Mouse (Mus musculus): ENCODE results near the gene Unc119b. TPM values are rescaled to one million over a fixed set of nuclear protein-coding genes. Genes with fewer than 3 reads are reported as not detected.
A peak's percentile ranks its signal among the peaks of the same experiment; 100 is the strongest.
"Not testable (repeated sequence)": the region's sequence is repeated elsewhere in the genome, so short reads cannot be mapped to it uniquely, and the experiment has no call there.

Gene Unc119b
- polyA plus RNA-seq, 1 experiment from 2014 or later: 35.1 TPM

- Histone ChIP-seq H3K9ac (peak overlapping the region; percentile 18), H3K27ac (no peak overlapping the region), H3K36me3 (replicated peaks) (no peaks in the 10 kb centered on the region), H3K27me3 (replicated peaks) (no peaks in the 10 kb centered on the region), H3K4me3 (peak overlapping the region; percentile 97; the same call in 1 of the 2 replicates), H3K4me1 (peaks cover 51% of the 10 kb centered on the region), H3K9me3 (no peaks in the 10 kb centered on the region), H3K4me2 (peak overlapping the region; percentile 92)
- no peak for ATAC-seq (replicated peaks)
- WGBS: 53% methylated on average over 5 of the region's 5 CpGs
Measured at GRCm38 (mm10) chr5:115155831-115156230, 21.1 kb upstream of the Unc119b start.

GRCm38 (mm10) chr5:115155156-115155631, 20.4 kb upstream of the Unc119b start:
- Histone ChIP-seq H3K27ac (no peak overlapping the region), H3K36me3 (replicated peaks) (peaks cover 4% of the 10 kb centered on the region), H3K9me3 (no peaks in the 10 kb centered on the region), H3K9ac (peak overlapping the region; percentile 26; the same call in 1 of the 2 replicates), H3K4me3 (no peak overlapping the region), H3K4me2 (peak overlapping the region; percentile 92), H3K27me3 (replicated peaks) (no peaks in the 10 kb centered on the region), H3K4me1 (peaks cover 51% of the 10 kb centered on the region)
- no peak for ATAC-seq (replicated peaks)
- 79% methylated on average over 13 of the region's 13 CpGs for WGBS

GRCm38 (mm10) chr5:115152132-115152956, 17.6 kb upstream of the Unc119b start:
- H3K9ac ChIP-seq: no peak overlapping the region
- peaks cover 44% of the 10 kb centered on the region for H3K4me1 ChIP-seq
- H3K9me3 ChIP-seq: no peaks in the 10 kb centered on the region
- H3K4me3 ChIP-seq: no peak overlapping the region
- H3K27me3 ChIP-seq (replicated peaks): no peaks in the 10 kb centered on the region
- 75% methylated on average over 8 of the region's 8 CpGs for whole genome bisulfite sequencing
- no peak overlapping the region for H3K27ac ChIP-seq
- peaks cover 23% of the 10 kb centered on the region for H3K36me3 ChIP-seq (replicated peaks)
- ATAC-seq (replicated peaks): no peak
- H3K4me2 ChIP-seq: no peak overlapping the region

GRCm38 (mm10) chr5:115151457-115151856, 16.7 kb upstream of the Unc119b start:
- H3K27me3 ChIP-seq (replicated peaks): no peaks in the 10 kb centered on the region
- no peak overlapping the region for H3K27ac ChIP-seq
- no peak overlapping the region for H3K4me3 ChIP-seq
- H3K9ac ChIP-seq: no peak overlapping the region
- H3K4me2 ChIP-seq: no peak overlapping the region
- peaks cover 35% of the 10 kb centered on the region for H3K4me1 ChIP-seq
- no peak for ATAC-seq (replicated peaks)
- 85% methylated on average over 13 of the region's 13 CpGs for WGBS
- peaks cover 29% of the 10 kb centered on the region for H3K36me3 ChIP-seq (replicated peaks)
- H3K9me3 ChIP-seq: no peaks in the 10 kb centered on the region

GRCm38 (mm10) chr5:115150991-115151390, 16.2 kb upstream of the Unc119b start:
- Histone ChIP-seq H3K4me3 (no peak overlapping the region), H3K4me2 (no peak overlapping the region), H3K9ac (no peak overlapping the region), H3K27ac (no peak overlapping the region), H3K4me1 (peaks cover 30% of the 10 kb centered on the region), H3K27me3 (replicated peaks) (no peaks in the 10 kb centered on the region), H3K36me3 (replicated peaks) (peaks cover 34% of the 10 kb centered on the region), H3K9me3 (no peaks in the 10 kb centered on the region)
- ATAC-seq (replicated peaks): no peak
- WGBS: 79% methylated on average over 5 of the region's 5 CpGs

- Histone ChIP-seq H3K27me3 (replicated peaks) (no peaks in the 10 kb centered on the region), H3K4me2 (no peak overlapping the region), H3K36me3 (replicated peaks) (peaks cover 38% of the 10 kb centered on the region), H3K4me1 (peaks cover 19% of the 10 kb centered on the region), H3K9me3 (no peaks in the 10 kb centered on the region), H3K4me3 (no peak overlapping the region), H3K9ac (no peak overlapping the region), H3K27ac (no peak overlapping the region)
- WGBS: 95% methylated on average over 14 of the region's 14 CpGs
- no peak for ATAC-seq (replicated peaks)
Measured at GRCm38 (mm10) chr5:115149675-115150459, 15.1 kb upstream of the Unc119b start.

- H3K9ac ChIP-seq; H3K9me3 ChIP-seq; H3K4me3 ChIP-seq; ATAC-seq (replicated peaks); H3K4me2 ChIP-seq; H3K27me3 ChIP-seq (replicated peaks); H3K27ac ChIP-seq: not testable (repeated sequence)
- Histone ChIP-seq H3K4me1 (peaks cover 10% of the 10 kb centered on the region), H3K36me3 (replicated peaks) (peaks cover 38% of the 10 kb centered on the region)
- WGBS: no CpG with 5 or more reads among the region's 1 CpGs
Measured at GRCm38 (mm10) chr5:115148872-115149271, 14.1 kb upstream of the Unc119b start.

GRCm38 (mm10) chr5:115148378-115148777, 13.6 kb upstream of the Unc119b start:
- Histone ChIP-seq H3K4me3 (no peak overlapping the region), H3K9ac (no peak overlapping the region), H3K36me3 (replicated peaks) (peaks cover 38% of the 10 kb centered on the region), H3K4me2 (no peak overlapping the region), H3K4me1 (peaks cover 7% of the 10 kb centered on the region), H3K27me3 (replicated peaks) (no peaks in the 10 kb centered on the region), H3K27ac (no peak overlapping the region), H3K9me3 (no peaks in the 10 kb centered on the region)
- WGBS: 91% methylated on average over 8 of the region's 8 CpGs
- ATAC-seq (replicated peaks): no peak

GRCm38 (mm10) chr5:115147388-115147787, 12.6 kb upstream of the Unc119b start:
- Histone ChIP-seq H3K4me1 (no peaks in the 10 kb centered on the region), H3K9me3 (no peaks in the 10 kb centered on the region), H3K9ac (no peak overlapping the region), H3K36me3 (replicated peaks) (peaks cover 38% of the 10 kb centered on the region), H3K27ac (no peak overlapping the region), H3K4me3 (no peak overlapping the region), H3K4me2 (no peak overlapping the region), H3K27me3 (replicated peaks) (no peaks in the 10 kb centered on the region)
- 93% methylated on average over 3 of the region's 3 CpGs for WGBS
- no peak for ATAC-seq (replicated peaks)

- Histone ChIP-seq H3K27ac (no peak overlapping the region), H3K4me1 (no peaks in the 10 kb centered on the region), H3K9me3 (no peaks in the 10 kb centered on the region), H3K36me3 (replicated peaks) (peaks cover 38% of the 10 kb centered on the region), H3K4me3 (no peak overlapping the region), H3K9ac (no peak overlapping the region), H3K27me3 (replicated peaks) (no peaks in the 10 kb centered on the region), H3K4me2 (no peak overlapping the region)
- no peak for ATAC-seq (replicated peaks)
Measured at GRCm38 (mm10) chr5:115146747-115147130, 12.0 kb upstream of the Unc119b start.

GRCm38 (mm10) chr5:115145976-115146746, 11.4 kb upstream of the Unc119b start:
- ATAC-seq (replicated peaks): no peak
- Histone ChIP-seq H3K27me3 (replicated peaks) (no peaks in the 10 kb centered on the region), H3K9me3 (no peaks in the 10 kb centered on the region), H3K4me3 (no peak overlapping the region), H3K36me3 (replicated peaks) (peaks cover 38% of the 10 kb centered on the region), H3K27ac (no peak overlapping the region), H3K9ac (no peak overlapping the region), H3K4me2 (no peak overlapping the region), H3K4me1 (no peaks in the 10 kb centered on the region)
- WGBS: 93% methylated on average over 6 of the region's 6 CpGs
